Mouse (Mus musculus) cerebellum, postnatal 25 days (tissue): Measurements from ENCODE around the gene Susd6.
"Not testable (repeated sequence)": the region's sequence is repeated elsewhere in the genome, so short reads cannot be mapped to it uniquely, and the experiment has no call there.

Experiments used
- DNase-seq, 2 experiments: peaks; one replicate each; pipeline ENCODE4 v3.0.0; 2021; ENCODE audit warnings: mixed read lengths in 2 of 2

Gene Susd6

GRCm38 (mm10) chr12:80813872-80814271, 23.6 kb downstream of the Susd6 start:
- DNase-seq = no peak

GRCm38 (mm10) chr12:80814529-80814928, 24.2 kb downstream of the Susd6 start:
- no peak for DNase-seq

- no peak for DNase-seq
Observed at GRCm38 (mm10) chr12:80815298-80815697, 25.0 kb downstream of the Susd6 start.

- no peak for DNase-seq
Observed at GRCm38 (mm10) chr12:80815893-80816292, 25.6 kb downstream of the Susd6 start.

GRCm38 (mm10) chr12:80816380-80817086, 26.2 kb downstream of the Susd6 start:
- DNase-seq = peak; percentile 93 to 94

GRCm38 (mm10) chr12:80817697-80818235, 27.5 kb downstream of the Susd6 start:
- DNase-seq = no peak

- DNase-seq = not testable (repeated sequence)
Observed at GRCm38 (mm10) chr12:80819020-80819419, 28.7 kb downstream of the Susd6 start.

GRCm38 (mm10) chr12:80821312-80822007, 31.1 kb downstream of the Susd6 start:
- DNase-seq = no peak

GRCm38 (mm10) chr12:80822533-80822932, 32.2 kb downstream of the Susd6 start:
- no peak for DNase-seq

- no peak for DNase-seq
Observed at GRCm38 (mm10) chr12:80824202-80824601, 33.9 kb downstream of the Susd6 start.

GRCm38 (mm10) chr12:80826423-80826822, 36.1 kb downstream of the Susd6 start:
- no peak for DNase-seq

GRCm38 (mm10) chr12:80827464-80828015, 37.2 kb downstream of the Susd6 start:
- DNase-seq = peak; percentile 40 to 64

GRCm38 (mm10) chr12:80828020-80828419, 37.7 kb downstream of the Susd6 start:
- DNase-seq = no peak

- DNase-seq = no peak
Observed at GRCm38 (mm10) chr12:80828951-80829350, 38.6 kb downstream of the Susd6 start.

- DNase-seq = no peak
Observed at GRCm38 (mm10) chr12:80830211-80830610, 39.9 kb downstream of the Susd6 start.

- DNase-seq = no peak
Observed at GRCm38 (mm10) chr12:80830820-80831219, 40.5 kb downstream of the Susd6 start.

GRCm38 (mm10) chr12:80832313-80832712, 42.0 kb downstream of the Susd6 start:
- no peak for DNase-seq

- DNase-seq = no peak
Observed at GRCm38 (mm10) chr12:80833541-80833940, 43.2 kb downstream of the Susd6 start.

- peak; percentile 69 to 84 for DNase-seq
Observed at GRCm38 (mm10) chr12:80834156-80834900, 44.0 kb downstream of the Susd6 start.

GRCm38 (mm10) chr12:80834901-80835570, 44.7 kb downstream of the Susd6 start:
- DNase-seq = no peak

- no peak for DNase-seq
Observed at GRCm38 (mm10) chr12:80837614-80838013, 47.3 kb downstream of the Susd6 start.

GRCm38 (mm10) chr12:80838271-80838670, 48.0 kb downstream of the Susd6 start:
- no peak for DNase-seq
